In the genomic region with DNA sequence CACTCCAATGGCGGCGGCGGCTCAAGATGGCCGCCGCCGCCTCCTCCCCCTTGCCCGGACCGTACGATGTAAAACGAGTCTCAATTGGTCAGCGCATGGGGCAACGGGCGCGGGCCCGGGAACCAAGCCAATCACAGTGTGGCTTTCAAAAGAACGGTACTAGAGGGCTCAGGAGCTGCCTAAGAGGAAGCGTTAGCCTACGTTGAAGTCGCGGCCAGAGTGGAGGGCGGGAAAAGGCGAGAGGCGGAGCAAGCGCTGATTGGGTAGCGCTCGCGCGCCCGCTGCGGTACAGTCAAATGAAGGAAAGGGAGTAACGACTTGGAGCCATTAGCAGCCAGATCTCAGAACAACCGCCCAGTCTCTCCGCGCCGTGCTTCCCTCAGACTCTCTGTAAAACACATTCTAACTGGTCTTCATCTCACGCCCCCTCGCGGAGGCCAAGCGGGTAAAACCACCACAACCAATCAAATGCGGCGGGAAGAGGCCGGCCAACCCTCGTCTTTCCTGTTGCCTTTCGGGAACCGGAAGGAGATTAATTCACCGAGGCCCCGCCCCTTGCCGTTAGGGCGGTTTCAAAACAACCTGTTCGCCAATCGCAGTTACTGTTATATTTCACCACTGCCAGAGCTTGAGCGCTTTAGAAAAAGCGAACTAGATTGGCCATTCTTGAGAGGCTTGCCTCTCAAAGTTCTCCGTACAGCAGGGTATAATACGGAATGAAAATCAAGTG, we compare ENCODE assay signal across 8 mouse cellular contexts. TPM values are rescaled to one million over a fixed set of nuclear protein-coding genes. Genes with fewer than 3 reads are reported as not detected.
DNase-seq lines count a peak whose midpoint lies in the region; ATAC-seq and TF ChIP-seq lines count a peak whose summit lies in the region.

Gene Hnrnpul1 (minus strand): TSS at position 20 of the 730 bp plus-strand sequence.

- peak within 1 kb of the TSS; percentile 69 for H3K4me3 ChIP-seq in bone marrow macrophage, adult 2 months (ENCODE audit: insufficient read depth, low read length)
- peak within 1 kb of the TSS; percentile 99 for H3K4me3 ChIP-seq in embryonic fibroblast, embryonic 13.5 days (ENCODE audit: insufficient read depth, low read length)
- H3K4me3 ChIP-seq in kidney, embryonic 14.5 days (ENCODE audit: low read length) = peak within 1 kb of the TSS; percentile 97
- H3K4me3 ChIP-seq in limb, embryonic 15.5 days = peak within 1 kb of the TSS; percentile 91

- peak within 1 kb of the TSS; percentile 92 for H3K27ac ChIP-seq in bone marrow macrophage, adult 2 months (ENCODE audit: insufficient read depth, low read depth, low read length)
- H3K27ac ChIP-seq in embryonic fibroblast, embryonic 13.5 days (ENCODE audit: insufficient read depth, low read length) = peak within 1 kb of the TSS; percentile 95
- peak within 1 kb of the TSS; percentile 91 for H3K27ac ChIP-seq in kidney, embryonic 14.5 days (ENCODE audit: low read depth, low read length)
- H3K27ac ChIP-seq in limb, embryonic 15.5 days = peak within 1 kb of the TSS; percentile 99

- H3K9ac ChIP-seq in kidney, embryonic 14.5 days (ENCODE audit: low read depth, low read length) = peak within 1 kb of the TSS; percentile 100
- H3K9ac ChIP-seq in limb, embryonic 15.5 days = peak within 1 kb of the TSS; percentile 98

- peaks cover 14% of the 10 kb centered on the region for H3K4me1 ChIP-seq in bone marrow macrophage, adult 2 months (ENCODE audit: control insufficient read depth, insufficient read depth, low read length)
- H3K4me1 ChIP-seq in embryonic fibroblast, embryonic 13.5 days (ENCODE audit: control insufficient read depth, insufficient read depth, low read length) = peaks cover 8% of the 10 kb centered on the region
- H3K4me1 ChIP-seq in kidney, embryonic 14.5 days (ENCODE audit: control insufficient read depth, insufficient read depth, low read length) = peaks cover 15% of the 10 kb centered on the region
- peaks cover 16% of the 10 kb centered on the region for H3K4me1 ChIP-seq in limb, embryonic 15.5 days

- peak; percentile 94 for ATAC-seq in kidney, embryonic 14.5 days (ENCODE audit: low FRiP score, low TSS enrichment)
- peak; percentile 94 for ATAC-seq in limb, embryonic 15.5 days (ENCODE audit: insufficient number of reproducible peaks, low FRiP score, low TSS enrichment, low read depth)

- H3K4me2 ChIP-seq in kidney, embryonic 14.5 days (replicated peaks; ENCODE audit: low read depth, low read length) = peak within 1 kb of the TSS; percentile 87
- peak within 1 kb of the TSS; percentile 83 for H3K4me2 ChIP-seq in limb, embryonic 15.5 days

- peak; percentile 23; the same call in 1 of the 2 replicates for TF ChIP-seq CTCF in bone marrow macrophage, adult 2 months (IDR thresholded peaks at IDR 0.05; ENCODE audit: low read depth, low read length)
- TF ChIP-seq CTCF in embryonic fibroblast, embryonic 13.5 days (IDR thresholded peaks at IDR 0.05; ENCODE audit: borderline replicate concordance, insufficient read depth, low read length) = no peak

- DNase-seq in A20 (ENCODE audit: low read depth, low spot score) = peak; percentile 100
- DNase-seq in heart, adult 9 months (ENCODE audit: low spot score in 2 of 2) = peak; percentile 99
- DNase-seq in monocyte, adult 2 months (ENCODE audit: low read depth in 1 of 2, low spot score in 2 of 2) = peak; percentile 99
- peak; percentile 99 for DNase-seq in spleen, postnatal 36 days (ENCODE audit: low spot score in 2 of 2)

- H3K9me3 ChIP-seq in kidney, embryonic 14.5 days (ENCODE audit: control insufficient read depth, low read length) = no peaks in the 10 kb centered on the region
- no peaks in the 10 kb centered on the region for H3K9me3 ChIP-seq in limb, embryonic 15.5 days

- H3K27me3 ChIP-seq in kidney, embryonic 14.5 days (ENCODE audit: control insufficient read depth, insufficient read depth, low read length) = no peaks in the 10 kb centered on the region
- no peaks in the 10 kb centered on the region for H3K27me3 ChIP-seq in limb, embryonic 15.5 days

- TF ChIP-seq POLR2A in bone marrow macrophage, adult 2 months (IDR thresholded peaks at IDR 0.05; ENCODE audit: borderline replicate concordance, low read depth, low read length) = no peak
- peak; percentile 59 for TF ChIP-seq POLR2A in embryonic fibroblast, embryonic 13.5 days (IDR thresholded peaks at IDR 0.05; ENCODE audit: low read depth, low read length)

- WGBS in kidney, embryonic 14.5 days = under 1% methylated on average over 55 of the region's 55 CpGs
- WGBS in limb, embryonic 15.5 days = under 1% methylated on average over 54 of the region's 55 CpGs

- H3K36me3 ChIP-seq in kidney, embryonic 14.5 days (ENCODE audit: control insufficient read depth, insufficient read depth, low read length) = peaks cover 35% of the 10 kb centered on the region
- H3K36me3 ChIP-seq in limb, embryonic 15.5 days = peaks cover 44% of the 10 kb centered on the region

RNA-seq across cellular contexts. Expression of gene Hnrnpul1, which starts in this region (rescaled TPM):
- 109 and 123 TPM in 2 replicates for polyA plus RNA-seq in bone marrow macrophage, adult 2 months (2012; ENCODE audit: insufficient read depth, insufficient read length, missing spikeins)
- 125 and 155 TPM in 2 replicates for polyA plus RNA-seq in embryonic fibroblast, embryonic 13.5 days (2011; ENCODE audit: insufficient read length, low read depth, missing spikeins)
- 65.6 and 86.2 TPM in 2 replicates for polyA plus RNA-seq in kidney, embryonic 14.5 days (2014; fragmentation: Nextera tagmentation; extraction: Ambion mirVana)
- 46.3 and 53.7 TPM in 2 replicates for polyA plus RNA-seq in limb, embryonic 15.5 days (2015; fragmentation: Nextera tagmentation; extraction: Ambion mirVana)

Comparison
In these comparisons a context has a peak if more than half of its experiments do, and no peak if none do; other contexts are left out.
1. Peak in every context shown above with its lines: DNase-seq, ATAC-seq, H3K4me3 ChIP-seq and H3K27ac ChIP-seq.